Mouse (Mus musculus) G1E (cell line): Measurements from ENCODE around the gene Lrig2.

ENCODE experiments used
- CTCF ChIP-seq: IDR thresholded peaks from 2 replicates; pipeline ENCODE4 v1.5.1; 2012; ENCODE audit warnings: low read depth, low read length, inconsistent platforms, mixed read lengths
- GATA1 ChIP-seq: IDR thresholded peaks from 2 replicates; pipeline ENCODE4 v1.6.1; 2012; ENCODE audit warnings: borderline replicate concordance, low read length, inconsistent platforms, mixed read lengths
- TAL1 ChIP-seq: conservative IDR thresholded peaks from 2 replicates; pipeline ENCODE4 v1.6.1; 2012; ENCODE audit warnings: low read depth, low read length, inconsistent platforms, mixed read lengths

GRCm38 (mm10) chr3:104420929-104421328, 90.8 kb downstream of the Lrig2 start:
- TF ChIP-seq CTCF = no peak
- no peak for TF ChIP-seq GATA1
- TF ChIP-seq TAL1 = no peak
